Mouse (Mus musculus): ENCODE results near the gene Gm21974.

- TF ChIP-seq CTCF (IDR thresholded peaks at IDR 0.05; ENCODE audit: control insufficient read depth, insufficient read depth, low read length) (no peak), POLR2A (IDR thresholded peaks at IDR 0.05; ENCODE audit: borderline replicate concordance, control insufficient read depth, low read depth, low read length) (no peak)
Observed at GRCm38 (mm10) chr7:127931351-127932135, 36.3 kb upstream of the Gm21974 start.
